Mouse (Mus musculus) testis, adult 2 months (tissue): Measurements from ENCODE around the gene Oscp1. TPM values are rescaled to one million over a fixed set of nuclear protein-coding genes. Genes with fewer than 3 reads are reported as not detected.

Experiments used
- H3K27ac ChIP-seq: fragments of 200-500 bp; 2 replicates; pipeline ENCODE4 v1.5.1; 2012; ENCODE audit warnings: low read depth, low read length; ENCODE audit not compliant: control insufficient read depth, insufficient read depth
- H3K27me3 ChIP-seq: fragments of 200-500 bp; 2 replicates; pipeline ENCODE4 v1.6.1; 2012; ENCODE audit warnings: mild to moderate bottlenecking, low read length, moderate library complexity; ENCODE audit not compliant: control insufficient read depth, insufficient read depth
- H3K36me3 ChIP-seq: fragments of 200-500 bp; 2 replicates; pipeline ENCODE4 v1.6.1; 2012; ENCODE audit warnings: mild to moderate bottlenecking, low read length; ENCODE audit not compliant: control insufficient read depth, insufficient read depth
- H3K4me1 ChIP-seq: fragments of 200-500 bp; 2 replicates; pipeline ENCODE4 v1.6.1; 2012; ENCODE audit warnings: low read length; ENCODE audit not compliant: control insufficient read depth, insufficient read depth
- H3K4me3 ChIP-seq: fragments of 200-500 bp; 2 replicates; pipeline ENCODE4 v1.5.1; 2012; ENCODE audit warnings: low read depth, mild to moderate bottlenecking, low read length, moderate library complexity, mixed read lengths; ENCODE audit not compliant: control insufficient read depth
- CTCF ChIP-seq: fragments of 200-500 bp; IDR thresholded peaks from 2 replicates; pipeline ENCODE4 v1.5.1; 2012; ENCODE audit warnings: low read depth, mild to moderate bottlenecking, inconsistent platforms, low read length, moderate library complexity; ENCODE audit not compliant: control insufficient read depth, insufficient read depth, insufficient replicate concordance
- POLR2A ChIP-seq: fragments of 200-500 bp; IDR thresholded peaks from 2 replicates; pipeline ENCODE4 v1.6.1; 2012; ENCODE audit warnings: low read depth, mild to moderate bottlenecking, inconsistent platforms, low read length, moderate library complexity; ENCODE audit not compliant: control insufficient read depth
- polyA plus RNA-seq: library from polyadenylated mRNA; depleted of rRNA; stranded (reverse); fragments of >200 nt; gene quantifications from 2 replicates; pipeline ENCODE4 v1.2.3, GENCODE M21; 2012

Oscp1 gene
- polyA plus RNA-seq, 1 experiment = 189 TPM

- H3K4me1 ChIP-seq = no peaks in the 10 kb centered on the region; the same call in 1 of the 2 replicates
- no peak overlapping the region for H3K4me3 ChIP-seq
- no peaks in the 10 kb centered on the region for H3K27me3 ChIP-seq
- H3K27ac ChIP-seq = no peak overlapping the region
- TF ChIP-seq POLR2A (no peak), CTCF (no peak)
- peaks cover 1% of the 10 kb centered on the region; the same call in 1 of the 2 replicates for H3K36me3 ChIP-seq
These were observed 61.7 kb downstream of the Oscp1 start for GRCm38 (mm10) chr4:126120052-126120451.

DNA sequence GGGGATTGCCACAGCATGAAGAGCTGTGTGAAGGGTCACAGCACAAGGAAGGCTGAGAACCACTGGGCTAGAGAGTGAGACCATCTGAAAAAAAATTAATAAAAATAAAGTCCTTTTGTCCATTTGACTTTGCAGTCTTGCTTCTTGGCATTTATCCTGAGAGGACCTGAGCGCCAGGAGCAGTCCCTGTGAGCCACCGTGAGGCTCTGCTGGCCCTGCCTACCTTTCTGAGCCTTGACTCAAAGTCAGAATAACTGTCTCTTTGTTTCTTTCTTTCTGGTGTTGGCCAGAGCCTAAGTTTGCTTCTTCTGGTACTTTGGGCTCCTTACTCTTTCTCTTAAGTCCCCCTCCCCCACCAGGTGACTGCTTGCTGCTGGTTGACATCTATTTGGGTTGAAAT lies 62.1 kb downstream of the Oscp1 start:
- H3K27me3 ChIP-seq = no peaks in the 10 kb centered on the region
- no peak overlapping the region for H3K4me3 ChIP-seq
- no peak overlapping the region for H3K27ac ChIP-seq
- H3K36me3 ChIP-seq = peaks cover 1% of the 10 kb centered on the region; the same call in 1 of the 2 replicates
- H3K4me1 ChIP-seq = no peaks in the 10 kb centered on the region; the same call in 1 of the 2 replicates
- TF ChIP-seq CTCF (no peak), POLR2A (no peak)

- Histone ChIP-seq H3K36me3 (no peaks in the 10 kb centered on the region; the same call in 1 of the 2 replicates), H3K27ac (no peak overlapping the region; the same call in 1 of the 2 replicates), H3K4me1 (no peaks in the 10 kb centered on the region; the same call in 1 of the 2 replicates), H3K27me3 (no peaks in the 10 kb centered on the region), H3K4me3 (no peak overlapping the region)
- no peak for TF ChIP-seq CTCF
- no peak for TF ChIP-seq POLR2A
These were observed 65.1 kb downstream of the Oscp1 start for GRCm38 (mm10) chr4:126123309-126124040.

DNA sequence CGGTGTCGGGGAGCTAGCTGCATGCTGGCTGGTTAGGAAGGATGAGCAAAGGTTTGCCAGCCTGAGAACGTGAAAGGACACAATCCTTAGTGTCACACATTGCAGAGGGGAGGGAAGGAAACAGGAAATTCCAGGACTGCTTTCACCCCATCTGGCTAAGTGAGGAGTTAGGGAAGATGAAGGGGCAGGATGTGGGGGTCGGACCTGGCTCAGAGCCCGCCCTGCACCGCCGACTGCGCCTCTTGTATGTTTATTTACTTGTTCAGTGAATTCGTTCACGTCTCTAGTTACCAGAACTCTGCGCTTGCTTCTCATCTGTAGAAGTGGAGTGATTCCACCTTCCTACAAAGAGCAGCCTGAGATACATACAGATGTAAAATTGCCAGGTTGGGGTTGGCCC lies 72.1 kb downstream of the Oscp1 start:
- H3K4me1 ChIP-seq = no peaks in the 10 kb centered on the region
- no peak overlapping the region for H3K4me3 ChIP-seq
- H3K27ac ChIP-seq = no peak overlapping the region; the same call in 1 of the 2 replicates
- TF ChIP-seq CTCF (no peak), POLR2A (no peak)
- H3K36me3 ChIP-seq = no peaks in the 10 kb centered on the region; the same call in 1 of the 2 replicates
- no peaks in the 10 kb centered on the region for H3K27me3 ChIP-seq

GRCm38 (mm10) chr4:126131290-126132121 lies 73.1 kb downstream of the Oscp1 start:
- Histone ChIP-seq H3K4me3 (no peak overlapping the region), H3K27me3 (no peaks in the 10 kb centered on the region), H3K4me1 (no peaks in the 10 kb centered on the region), H3K36me3 (no peaks in the 10 kb centered on the region; the same call in 1 of the 2 replicates), H3K27ac (peak overlapping the region; percentile 59; the same call in 1 of the 2 replicates)
- TF ChIP-seq POLR2A (no peak), CTCF (no peak)

- H3K27me3 ChIP-seq = no peaks in the 10 kb centered on the region
- H3K4me3 ChIP-seq = no peak overlapping the region
- H3K36me3 ChIP-seq = no peaks in the 10 kb centered on the region; the same call in 1 of the 2 replicates
- no peak for TF ChIP-seq POLR2A
- TF ChIP-seq CTCF = no peak
- peak overlapping the region; percentile 59; the same call in 1 of the 2 replicates for H3K27ac ChIP-seq
- H3K4me1 ChIP-seq = no peaks in the 10 kb centered on the region
These were observed 74.4 kb downstream of the Oscp1 start for GRCm38 (mm10) chr4:126132636-126133264.

- H3K36me3 ChIP-seq = peaks cover 2% of the 10 kb centered on the region
- H3K27me3 ChIP-seq = no peaks in the 10 kb centered on the region
- TF ChIP-seq POLR2A = no peak
- TF ChIP-seq CTCF = no peak
- H3K4me1 ChIP-seq = no peaks in the 10 kb centered on the region
- H3K27ac ChIP-seq = no peak overlapping the region
- H3K4me3 ChIP-seq = no peak overlapping the region
These were observed 75.9 kb downstream of the Oscp1 start for GRCm38 (mm10) chr4:126134236-126134635.
